Mouse (Mus musculus) embryonic fibroblast, embryonic 13.5 days (primary cell): ENCODE data around the gene Phactr1.

Experiments used
- CTCF ChIP-seq: IDR thresholded peaks from 2 replicates; pipeline ENCODE4 v1.5.1; 2011; ENCODE audit warnings: mild to moderate bottlenecking, control low read depth, low read length, moderate library complexity, borderline replicate concordance; ENCODE audit not compliant: insufficient read depth
- POLR2A ChIP-seq: IDR thresholded peaks from 2 replicates; pipeline ENCODE4 v1.6.1; 2011; ENCODE audit warnings: low read depth, mild to moderate bottlenecking, control low read depth, low read length, moderate library complexity

- TF ChIP-seq POLR2A (no peak), CTCF (no peak)
Measured at GRCm38 (mm10) chr13:42921769-42922450, 241.5 kb downstream of the Phactr1 start.
